Mouse (Mus musculus): ENCODE data around the gene Brd3. TPM values are rescaled to one million over a fixed set of nuclear protein-coding genes. Genes with fewer than 3 reads are reported as not detected.
A peak's percentile ranks its signal among the peaks of the same experiment; 100 is the strongest.
"Not testable (repeated sequence)": the region's sequence is repeated elsewhere in the genome, so short reads cannot be mapped to it uniquely, and the experiment has no call there.

Brd3 gene
- total RNA-seq (2021) = 10 to 100 TPM; 52.3 to 53.6 TPM
- long read RNA-seq, experiment 1, full-length matches to known transcripts = 8 of 24 reads
- long read RNA-seq, experiment 1, partial matches to known transcripts = 10 of 24 reads
- long read RNA-seq, experiment 1, other reads (novel, unspliced or antisense) = 6 of 24 reads
- long read RNA-seq, experiment 2, full-length matches to known transcripts = 11 of 22 reads
- long read RNA-seq, experiment 2, partial matches to known transcripts = 8 of 22 reads
- long read RNA-seq, experiment 2, other reads (novel, unspliced or antisense) = 3 of 22 reads

DNA sequence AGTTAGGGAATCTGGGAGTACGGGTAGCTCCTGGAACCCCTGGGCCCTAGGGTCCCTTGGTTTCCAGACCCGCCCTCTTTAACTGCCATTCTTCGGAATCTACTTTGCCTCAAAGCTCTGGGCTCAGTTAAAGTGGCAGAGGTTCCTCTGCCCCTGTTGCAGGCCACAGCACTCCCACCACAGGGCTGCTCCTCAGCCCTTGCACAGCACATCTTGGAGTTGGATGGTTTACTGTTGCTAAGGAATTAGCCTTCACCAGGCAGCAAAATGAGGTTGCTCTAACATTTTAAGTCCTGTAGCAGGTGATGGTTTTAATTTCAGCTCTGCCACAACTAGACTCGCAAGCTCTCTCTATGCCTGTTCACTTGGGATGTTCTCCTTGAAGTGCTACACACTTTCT, at the start of gene Brd3:
Brd3 (minus strand) TSS at position 101 of the 400 bp plus-strand sequence.
- no peak for DNase-seq

DNA sequence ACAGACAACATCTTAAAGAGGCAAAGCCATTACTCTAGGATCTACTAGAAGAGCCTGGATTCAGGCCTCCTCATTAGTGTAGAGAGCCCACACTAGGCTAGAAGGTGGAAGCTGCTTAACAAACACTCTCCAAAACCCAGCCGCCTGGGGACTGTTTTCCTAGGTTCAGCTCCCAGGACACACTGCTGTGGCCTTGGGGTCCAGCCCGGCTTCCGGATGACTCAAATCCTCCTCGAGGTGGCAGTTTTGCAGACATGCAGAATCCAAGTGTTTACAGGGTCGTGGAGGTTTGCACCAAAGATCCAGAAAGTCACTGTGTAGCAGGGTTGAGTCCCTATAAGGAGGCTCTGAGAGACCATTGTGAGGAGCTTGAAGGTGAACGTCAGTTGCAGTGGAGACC, 49.5 kb upstream of the Brd3 start:
- DNase-seq = no peak

DNA sequence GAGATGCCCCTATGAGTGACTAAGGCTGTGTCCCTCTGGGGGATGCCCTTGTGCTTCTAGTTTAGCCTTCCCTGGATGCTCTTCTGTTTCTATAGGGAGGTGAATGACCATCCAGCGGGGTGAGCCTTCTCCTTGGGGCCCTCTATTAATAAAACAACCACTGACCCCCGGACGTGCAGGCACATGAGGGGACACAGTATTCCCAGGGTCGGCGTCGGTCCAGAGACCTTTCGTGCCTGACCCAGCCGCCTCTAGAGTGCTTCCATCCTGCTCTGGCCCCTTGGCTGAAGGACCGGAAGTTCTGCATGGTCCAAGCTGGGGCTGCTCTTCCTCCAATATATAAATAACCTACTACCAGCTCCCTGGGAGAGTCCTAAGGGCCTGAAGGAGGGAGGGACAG, 46.8 kb upstream of the Brd3 start:
- DNase-seq = no peak

DNA sequence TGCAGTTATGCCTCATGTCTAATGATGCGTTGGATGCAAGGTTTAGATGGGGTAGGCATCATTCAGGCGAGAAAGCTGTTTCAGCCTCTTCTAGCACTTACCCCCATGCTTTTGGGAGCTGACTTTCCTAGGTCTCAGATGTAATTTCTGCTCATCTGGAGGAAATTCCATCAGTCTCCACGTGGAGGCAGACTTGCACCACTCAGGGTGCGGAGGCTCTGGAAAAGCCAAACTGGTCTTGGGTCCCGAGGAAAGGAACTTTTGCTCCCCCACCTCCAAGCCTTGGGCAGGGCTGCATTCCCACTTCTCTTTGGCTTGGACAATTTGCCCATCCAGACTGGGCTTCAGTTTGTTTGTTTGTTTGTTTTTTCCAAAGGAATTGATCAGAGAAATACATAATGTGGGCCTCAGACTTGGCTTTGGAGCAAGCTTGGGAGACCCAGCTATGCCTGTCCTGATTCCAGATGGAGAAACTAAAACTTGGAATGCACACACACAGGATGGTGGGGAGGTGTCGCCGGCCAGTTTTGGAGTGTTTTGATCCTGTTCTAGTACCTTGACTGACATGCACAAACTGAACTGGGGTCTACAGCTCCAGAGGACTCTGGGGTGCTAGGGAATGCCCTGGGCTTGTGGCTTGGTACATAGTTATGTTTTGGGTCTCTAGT, 45.3 kb upstream of the Brd3 start:
- peak; percentile 78 for DNase-seq

DNA sequence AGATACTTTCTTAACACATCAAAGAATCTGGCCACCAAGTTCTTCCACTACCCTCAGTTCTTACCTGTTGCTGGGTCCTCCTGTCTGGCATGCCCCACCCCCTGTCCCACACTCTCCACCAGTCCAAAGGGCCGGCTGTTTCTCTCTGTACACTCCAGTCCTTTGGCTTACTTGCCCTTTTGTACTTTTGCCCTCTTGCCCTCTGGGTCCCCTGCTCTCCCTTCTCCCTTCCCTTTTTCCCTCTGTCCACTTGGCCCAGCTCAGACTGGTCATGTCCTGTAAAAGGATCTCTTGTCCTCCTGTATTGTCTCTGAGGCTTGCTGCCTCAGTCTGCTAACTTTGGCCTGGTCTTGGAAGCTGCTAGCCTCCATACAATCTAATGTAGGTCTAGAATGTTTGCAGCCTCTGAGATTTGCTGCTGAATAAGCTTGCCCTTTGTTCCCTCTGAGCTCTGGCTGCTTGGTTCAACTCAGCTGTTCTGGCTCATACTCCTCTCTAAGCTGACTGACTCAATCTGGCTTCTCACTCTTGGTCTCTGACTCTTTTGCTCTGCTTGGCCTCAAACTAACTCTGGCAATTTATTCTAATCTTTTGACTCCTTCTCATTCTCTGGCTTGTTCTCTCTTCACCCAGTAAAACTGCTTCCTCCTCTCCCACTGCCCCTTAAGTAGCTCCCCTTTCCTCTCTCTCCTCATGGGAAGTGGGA, 41.4 kb upstream of the Brd3 start:
- no peak for DNase-seq

- no peak for DNase-seq
Observed at GRCm38 (mm10) chr2:27547986-27548385, 40.5 kb upstream of the Brd3 start.

GRCm38 (mm10) chr2:27547326-27547725, 39.9 kb upstream of the Brd3 start:
- DNase-seq = no peak

DNA sequence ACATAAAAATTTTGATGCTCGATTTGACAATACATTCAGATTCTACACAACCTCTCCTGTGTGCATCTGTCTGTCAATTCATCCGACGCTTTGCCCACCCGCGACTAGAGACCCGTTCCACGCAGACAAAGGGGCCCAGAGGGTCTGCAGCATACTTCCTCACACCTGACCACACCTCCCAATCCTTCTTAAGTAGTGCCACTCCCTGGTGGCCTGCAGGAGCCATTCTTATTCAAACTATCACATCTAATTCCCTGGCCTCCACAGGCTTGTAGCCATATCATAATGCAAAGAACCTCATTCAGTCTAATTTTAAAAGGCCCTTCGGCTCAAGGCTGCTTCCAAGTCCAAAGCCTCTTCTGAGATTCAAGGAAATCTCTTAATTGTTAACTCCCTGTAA, 38.6 kb upstream of the Brd3 start:
- not testable (repeated sequence) for DNase-seq

- DNase-seq = not testable (repeated sequence)
Observed at GRCm38 (mm10) chr2:27545517-27545916, 38.1 kb upstream of the Brd3 start.

DNA sequence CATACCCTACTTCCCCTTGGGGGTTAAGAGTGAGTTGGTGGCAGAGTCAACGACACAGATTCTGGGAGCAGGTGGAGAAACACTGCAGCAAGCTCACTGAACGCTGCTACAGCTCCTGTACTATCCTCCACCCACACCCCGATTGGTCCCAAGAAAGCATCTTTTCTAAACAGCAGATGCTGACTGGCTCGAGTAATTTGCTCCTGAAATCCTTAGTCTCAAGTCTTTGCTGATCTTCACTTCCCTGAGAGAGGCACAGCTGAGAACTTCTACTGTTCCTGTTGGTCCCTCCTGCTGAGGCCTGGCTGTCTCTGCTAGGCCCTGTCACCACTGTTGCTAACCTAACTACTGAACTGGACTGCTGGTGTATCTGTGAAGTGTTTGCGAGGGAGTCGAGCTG, 37.2 kb upstream of the Brd3 start:
- no peak for DNase-seq

GRCm38 (mm10) chr2:27541225-27541624, 33.8 kb upstream of the Brd3 start:
- DNase-seq = no peak

DNA sequence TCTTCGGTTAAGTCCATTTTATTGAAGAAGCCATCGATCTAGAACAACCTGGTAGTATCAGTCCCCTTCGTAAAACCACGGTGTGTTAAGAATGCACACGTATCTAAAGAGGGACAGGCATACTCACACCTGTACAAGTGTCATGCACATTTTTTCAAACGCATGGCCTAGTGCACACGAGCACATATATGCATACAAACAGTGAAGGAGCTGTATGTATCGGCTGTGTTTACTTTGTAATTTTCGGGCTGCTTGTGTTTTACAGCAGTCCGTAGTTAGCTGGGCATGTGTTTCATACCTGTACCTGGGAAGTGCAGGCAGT, 33.0 kb upstream of the Brd3 start:
- no peak for DNase-seq

GRCm38 (mm10) chr2:27539772-27540514, 32.5 kb upstream of the Brd3 start:
- DNase-seq = peak; percentile 97

DNA sequence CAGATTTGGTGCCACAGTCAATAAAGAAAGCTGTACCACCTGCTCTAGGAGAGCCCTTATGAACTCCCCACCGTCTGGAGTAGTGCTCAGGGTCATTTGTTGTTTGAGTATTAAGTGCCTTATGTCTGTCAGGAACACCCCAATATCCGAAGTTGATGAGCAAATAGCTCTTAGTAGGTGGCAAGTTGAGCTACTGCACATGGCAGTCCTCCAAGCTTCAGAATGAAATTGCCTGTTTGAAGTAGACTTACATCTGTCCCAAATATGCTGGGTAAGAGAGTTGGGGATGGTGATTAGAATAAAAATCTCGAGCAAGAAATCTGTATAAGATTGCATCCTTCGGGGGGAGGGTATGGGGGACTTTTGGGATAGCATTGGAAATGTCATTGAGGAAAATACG, 31.9 kb upstream of the Brd3 start:
- no peak for DNase-seq

DNA sequence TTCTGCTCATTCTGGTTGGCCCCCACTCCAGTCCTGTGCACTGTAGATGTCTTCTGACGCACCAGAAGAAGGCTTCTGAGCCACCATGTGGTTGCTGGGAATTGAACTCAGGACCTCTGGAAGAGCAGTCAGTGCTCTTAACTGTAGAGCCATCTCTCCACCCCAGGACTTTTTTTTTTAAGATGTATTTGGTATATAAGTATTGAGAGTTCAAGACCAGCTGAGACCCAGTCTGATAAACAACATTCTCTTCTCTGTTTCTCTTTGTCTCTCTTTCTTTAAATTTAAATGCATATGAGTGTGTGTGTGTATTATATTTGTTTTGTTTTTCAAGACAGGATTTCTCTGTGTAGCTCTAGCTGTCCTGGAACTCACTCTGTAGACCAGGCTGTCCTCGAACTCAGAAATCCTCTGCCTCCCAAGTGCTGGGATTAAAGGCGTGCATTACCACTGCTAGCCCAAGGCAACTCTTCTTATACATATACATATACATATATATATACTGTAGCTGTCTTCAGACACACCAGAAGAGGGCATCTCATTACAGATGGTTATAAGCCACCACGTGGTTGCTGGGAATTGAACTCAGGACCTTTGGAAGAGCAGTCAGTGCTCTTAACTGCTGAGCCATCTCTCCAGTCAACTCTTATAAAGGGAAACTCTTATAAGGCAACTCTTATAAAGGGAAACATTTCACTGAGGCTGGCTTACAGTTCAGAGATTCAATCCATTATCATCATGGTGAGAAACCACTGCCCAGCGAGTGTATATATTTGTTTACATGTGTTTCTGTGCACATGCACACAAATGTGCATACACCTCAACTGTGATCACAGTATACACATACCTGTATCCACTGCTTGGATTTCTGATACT, 31.2 kb upstream of the Brd3 start:
- DNase-seq = not testable (repeated sequence)

DNA sequence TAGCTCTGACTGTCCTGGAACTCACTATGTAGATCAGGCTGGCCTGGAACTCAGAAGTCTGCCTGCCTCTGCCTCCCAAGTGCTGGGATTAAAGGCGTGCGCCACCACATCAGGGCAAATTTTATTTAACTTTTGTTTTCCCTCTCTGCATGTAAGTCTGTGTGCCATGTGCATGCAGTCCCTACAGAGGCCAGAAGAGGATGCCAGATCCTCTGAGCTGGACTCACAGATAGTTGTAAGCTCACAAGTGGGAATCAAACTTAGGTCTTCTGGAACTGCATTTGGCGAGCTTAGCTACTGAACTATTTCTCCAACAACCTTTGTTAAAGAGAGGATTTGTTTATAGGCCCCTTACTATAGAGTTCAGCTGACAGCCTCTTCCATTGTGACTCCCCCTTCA, 10.8 kb upstream of the Brd3 start:
- DNase-seq = no peak

DNA sequence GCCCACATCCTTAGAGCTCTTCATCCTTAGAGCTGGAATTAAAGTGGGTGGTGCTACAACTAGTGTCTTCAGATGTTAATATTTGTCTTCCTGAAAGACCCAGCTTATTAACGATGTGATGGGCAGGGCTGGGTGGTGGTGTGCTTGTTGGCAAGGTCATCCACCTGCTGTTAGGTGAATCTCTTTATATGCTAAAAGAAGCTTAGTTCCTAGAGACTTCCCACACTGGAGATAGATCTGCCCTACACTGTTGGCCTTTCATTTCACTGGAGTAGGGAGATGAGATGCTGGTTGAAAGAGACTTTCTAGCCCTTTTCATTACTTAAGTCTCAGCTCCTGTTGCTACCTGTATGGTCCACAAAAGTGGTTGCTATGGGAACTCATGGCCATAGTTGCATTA, 8.8 kb upstream of the Brd3 start:
- no peak for DNase-seq

DNA sequence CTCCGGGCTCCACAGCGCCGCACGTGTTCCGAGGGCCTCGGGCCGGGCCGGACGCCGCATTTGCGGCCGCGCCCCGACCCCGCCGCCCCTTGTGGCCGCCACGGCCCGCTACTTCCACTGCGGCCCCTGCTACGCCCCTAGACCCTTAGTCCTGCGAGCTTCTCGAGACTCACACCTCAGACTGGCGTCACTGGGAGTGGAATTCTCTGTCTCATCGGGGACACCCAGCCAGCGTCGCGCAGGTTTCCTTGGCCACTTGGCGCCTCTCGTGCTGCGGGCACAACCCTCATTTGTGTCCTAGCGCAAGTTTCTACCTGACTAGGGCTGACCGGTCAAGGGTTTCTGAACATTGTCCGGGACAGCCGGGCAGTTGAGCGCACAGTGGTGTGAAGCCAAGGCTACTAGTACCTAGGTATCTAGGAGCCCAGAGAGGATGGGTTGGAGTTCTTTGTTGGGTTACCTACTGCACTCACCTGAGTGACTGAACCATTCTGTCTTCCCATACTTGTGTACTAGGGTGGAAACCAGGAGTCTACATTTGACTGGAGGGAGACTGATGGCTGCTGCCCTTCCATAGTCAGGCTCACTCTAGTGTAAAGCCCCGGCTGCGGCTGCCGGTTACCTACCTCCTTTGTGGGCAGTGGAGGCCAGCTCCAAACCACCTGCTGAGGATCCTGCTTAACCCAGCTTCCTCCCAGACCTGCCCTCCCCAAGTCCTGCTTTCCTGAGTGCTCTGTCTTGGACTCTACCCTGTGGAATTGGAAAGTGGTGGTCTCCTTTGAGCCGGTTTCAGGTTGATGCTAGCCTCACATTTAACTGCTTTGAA, 8.1 kb upstream of the Brd3 start:
- no peak for DNase-seq

DNA sequence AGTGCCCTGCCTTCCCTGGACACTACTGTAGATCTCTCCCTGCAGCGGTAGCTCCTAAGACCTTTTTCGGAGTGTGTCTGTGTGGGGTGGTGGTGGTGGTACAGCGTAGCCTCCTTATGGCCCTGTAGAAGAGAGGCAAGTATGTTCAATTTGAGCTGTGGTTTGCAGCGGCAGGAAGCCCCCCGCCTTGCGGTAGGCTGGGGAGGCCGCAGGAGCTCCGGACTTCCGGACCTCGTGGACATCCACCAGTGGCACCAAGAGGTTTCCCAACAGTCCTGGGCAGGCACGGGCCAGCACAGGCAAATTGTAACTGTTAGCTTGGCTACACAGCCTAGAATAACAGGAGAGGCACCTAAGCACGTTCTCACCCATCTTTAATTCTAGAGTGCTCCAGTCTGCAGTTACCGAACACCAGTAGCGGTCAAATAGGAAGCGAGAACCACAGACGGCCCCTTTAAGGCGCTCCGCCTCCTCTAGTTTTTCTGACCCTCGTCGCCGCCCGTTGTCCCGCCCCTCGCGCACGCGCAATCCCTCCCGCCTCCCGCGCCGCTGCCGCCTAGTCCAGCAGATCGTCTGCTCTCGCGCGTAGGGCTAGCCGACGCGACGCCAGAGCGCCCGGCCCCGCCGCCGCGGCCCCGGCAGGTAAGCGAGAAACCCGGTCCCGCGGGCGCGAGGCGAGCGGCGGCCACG, 7.3 kb upstream of the Brd3 start, which contains the start of gene Wdr5:
Wdr5 (plus strand) TSS at position 519 of the 690 bp plus-strand sequence.
- DNase-seq = peak; percentile 99

- DNase-seq = no peak
Observed at GRCm38 (mm10) chr2:27513861-27514260, 6.4 kb upstream of the Brd3 start.

All from gastrocnemius, postnatal 10 days (tissue).